Mouse (Mus musculus): ENCODE data around the gene Zfp580. TPM values are rescaled to one million over a fixed set of nuclear protein-coding genes. Genes with fewer than 3 reads are reported as not detected.

Gene Zfp580
- polyA plus RNA-seq, 1 experiment from 2014 or later = 30.0 TPM

DNA sequence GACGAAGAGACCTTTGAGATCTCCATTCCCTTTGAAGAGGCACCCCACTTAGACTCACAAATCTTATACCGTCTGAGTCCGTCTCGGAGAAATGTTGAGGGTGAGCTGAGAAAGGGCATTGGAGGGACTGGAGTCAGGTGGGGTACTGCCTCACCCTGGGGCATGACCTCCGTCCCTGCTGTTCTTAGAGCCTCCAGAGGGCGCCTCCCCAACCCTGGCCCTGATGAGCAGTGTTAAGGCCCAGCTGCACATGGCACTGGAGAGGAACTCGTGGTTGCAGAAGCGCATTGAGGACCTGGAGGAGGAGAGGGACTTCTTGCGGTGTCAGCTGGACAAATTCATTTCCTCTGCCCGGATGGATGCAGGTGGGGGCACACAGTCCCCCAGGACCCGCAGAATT lies 6.5 kb downstream of the Zfp580 start:
- 40% methylated on average over 11 of the region's 11 CpGs for WGBS
- H3K27me3 ChIP-seq = peaks cover 60% of the 10 kb centered on the region
- no peak for ATAC-seq (ENCODE audit: borderline replicate concordance, extremely low read depth, low FRiP score, low TSS enrichment)
- no peak overlapping the region for H3K4me2 ChIP-seq
- H3K9ac ChIP-seq = no peak overlapping the region
- no peak overlapping the region for H3K4me3 ChIP-seq
- H3K27ac ChIP-seq = no peak overlapping the region
- no peaks in the 10 kb centered on the region for H3K36me3 ChIP-seq
- no peaks in the 10 kb centered on the region for H3K9me3 ChIP-seq
- H3K4me1 ChIP-seq = peaks cover 31% of the 10 kb centered on the region

DNA sequence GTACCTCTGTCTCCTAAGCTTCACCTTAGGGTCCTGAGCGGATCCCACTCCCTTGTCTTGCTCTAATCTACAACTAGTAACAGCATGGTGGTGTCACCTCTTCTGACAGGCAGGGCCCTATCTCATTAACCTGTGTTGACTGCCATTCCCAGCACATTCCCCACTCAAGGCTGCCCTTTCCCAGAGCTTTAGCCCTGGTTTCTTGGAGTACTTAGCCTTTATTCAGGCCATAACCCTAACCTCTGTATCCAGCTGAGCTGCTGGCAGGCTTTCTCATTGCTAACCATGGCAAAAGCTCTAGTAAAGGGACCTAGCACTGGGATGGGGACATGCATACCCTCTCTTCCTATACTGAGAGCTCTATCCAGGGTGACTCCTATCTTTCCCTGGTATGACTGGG lies 7.3 kb downstream of the Zfp580 start:
- Histone ChIP-seq H3K4me3 (no peak overlapping the region), H3K36me3 (no peaks in the 10 kb centered on the region), H3K4me1 (peaks cover 29% of the 10 kb centered on the region), H3K27ac (no peak overlapping the region), H3K9me3 (no peaks in the 10 kb centered on the region), H3K4me2 (no peak overlapping the region), H3K27me3 (peaks cover 51% of the 10 kb centered on the region), H3K9ac (no peak overlapping the region)
- ATAC-seq (ENCODE audit: borderline replicate concordance, extremely low read depth, low FRiP score, low TSS enrichment) = no peak
- 84% methylated on average over 1 of the region's 1 CpGs for WGBS

DNA sequence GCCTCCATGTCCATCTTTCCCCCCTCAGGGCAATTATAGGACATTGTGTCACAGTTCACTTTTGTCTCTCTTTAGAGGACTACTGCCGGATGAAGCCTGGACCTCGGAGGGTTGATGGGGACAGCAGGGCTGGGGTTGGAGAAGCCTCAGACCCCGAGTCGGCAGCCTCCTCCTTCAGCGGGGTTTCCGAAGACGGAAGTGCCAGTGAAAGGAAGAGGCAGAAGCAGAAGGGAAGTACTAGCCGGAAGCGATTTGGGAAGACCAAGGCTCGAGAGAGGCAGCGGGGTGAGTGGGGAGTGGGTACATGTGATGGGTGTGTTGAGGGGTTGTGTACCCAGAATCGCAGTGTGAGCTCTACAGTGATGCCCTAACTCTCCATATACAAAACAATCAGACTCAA lies 8.1 kb downstream of the Zfp580 start:
- Histone ChIP-seq H3K27ac (no peak overlapping the region), H3K4me3 (peak overlapping the region; percentile 58; the same call in 1 of the 2 replicates), H3K36me3 (no peaks in the 10 kb centered on the region), H3K9me3 (no peaks in the 10 kb centered on the region), H3K27me3 (peaks cover 44% of the 10 kb centered on the region), H3K4me2 (no peak overlapping the region), H3K9ac (no peak overlapping the region), H3K4me1 (peaks cover 32% of the 10 kb centered on the region)
- 88% methylated on average over 12 of the region's 12 CpGs for WGBS
- ATAC-seq (ENCODE audit: borderline replicate concordance, extremely low read depth, low FRiP score, low TSS enrichment) = no peak

DNA sequence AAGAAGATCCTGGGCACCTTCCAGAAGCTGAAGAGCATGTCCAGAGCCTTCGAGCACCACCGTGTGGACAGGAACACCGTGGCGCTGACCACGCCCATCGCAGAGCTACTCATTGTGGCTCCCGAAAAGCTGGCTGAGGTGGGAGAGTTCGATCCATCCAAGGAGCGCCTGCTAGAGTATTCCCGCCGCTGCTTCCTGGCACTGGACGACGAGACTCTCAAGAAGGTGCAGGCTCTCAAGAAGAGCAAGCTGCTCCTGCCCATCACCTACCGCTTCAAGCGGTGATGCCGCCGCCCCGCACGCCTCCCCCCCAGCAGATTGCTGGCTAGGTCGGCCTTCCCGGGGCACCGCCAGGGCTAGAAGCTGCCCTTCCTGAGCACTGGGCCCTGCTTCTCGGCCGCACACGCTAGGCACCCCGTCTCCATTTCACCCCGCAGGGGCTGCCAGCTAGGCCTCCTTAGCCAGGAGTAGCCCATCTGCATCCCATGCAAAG lies 8.9 kb downstream of the Zfp580 start:
- Histone ChIP-seq H3K27ac (peak overlapping the region; percentile 100), H3K4me3 (peak overlapping the region; percentile 58), H3K4me1 (peaks cover 36% of the 10 kb centered on the region), H3K4me2 (peak overlapping the region; percentile 95), H3K27me3 (peaks cover 35% of the 10 kb centered on the region), H3K36me3 (no peaks in the 10 kb centered on the region; the same call in 1 of the 2 replicates), H3K9me3 (no peaks in the 10 kb centered on the region), H3K9ac (peak overlapping the region; percentile 92)
- WGBS = 2% methylated on average over 27 of the region's 27 CpGs
- ATAC-seq (ENCODE audit: borderline replicate concordance, extremely low read depth, low FRiP score, low TSS enrichment) = peak; percentile 5; the same call in 1 of the 2 replicates

DNA sequence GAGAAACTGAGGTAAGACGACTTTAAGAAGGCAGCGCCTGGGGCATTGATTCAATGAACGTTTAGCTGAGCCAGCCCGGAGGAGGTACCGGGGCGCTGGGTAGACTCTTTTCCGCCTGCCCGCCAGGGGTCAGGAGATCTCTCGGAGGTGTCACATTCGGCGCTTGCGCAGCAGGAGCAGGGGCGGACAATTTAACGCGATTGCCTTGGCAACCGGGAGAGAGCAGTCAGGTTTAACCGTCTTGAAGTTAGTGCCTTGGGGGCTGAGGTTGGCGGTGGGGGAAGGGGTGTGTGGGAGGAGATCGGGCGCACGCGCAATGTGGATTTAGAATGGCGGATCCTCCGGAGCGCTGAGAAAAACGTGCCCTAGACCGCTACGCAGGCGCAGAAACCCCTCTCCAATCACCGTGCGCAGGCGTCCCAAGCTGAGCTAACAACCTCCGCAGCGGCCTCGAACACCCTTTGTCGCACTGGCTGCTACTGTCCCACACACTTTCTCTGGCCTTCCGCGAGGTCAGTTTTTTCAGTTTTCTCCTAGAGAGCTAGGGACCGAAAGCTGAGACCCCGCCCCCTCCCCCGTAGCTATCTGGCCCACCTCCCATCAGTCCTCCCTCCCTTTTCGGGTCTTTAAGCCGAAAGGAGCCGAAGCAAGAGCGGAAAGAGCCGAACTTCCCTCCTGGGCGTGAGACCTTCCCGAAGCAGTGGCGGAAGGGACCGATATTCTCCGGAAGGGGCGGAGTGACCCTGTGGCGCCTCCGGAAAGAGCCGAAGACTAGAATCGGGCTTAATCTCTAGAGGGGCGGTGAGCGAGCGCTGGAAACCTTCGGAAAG lies 9.8 kb downstream of the Zfp580 start:
- Histone ChIP-seq H3K4me1 (peaks cover 45% of the 10 kb centered on the region), H3K27ac (peak overlapping the region; percentile 100), H3K4me3 (peak overlapping the region; percentile 58), H3K9me3 (no peaks in the 10 kb centered on the region), H3K36me3 (peaks cover 5% of the 10 kb centered on the region; the same call in 1 of the 2 replicates), H3K9ac (peak overlapping the region; percentile 92), H3K27me3 (peaks cover 26% of the 10 kb centered on the region), H3K4me2 (peak overlapping the region; percentile 95)
- peak; percentile 90 for ATAC-seq (ENCODE audit: borderline replicate concordance, extremely low read depth, low FRiP score, low TSS enrichment)
- under 1% methylated on average over 60 of the region's 60 CpGs for WGBS

DNA sequence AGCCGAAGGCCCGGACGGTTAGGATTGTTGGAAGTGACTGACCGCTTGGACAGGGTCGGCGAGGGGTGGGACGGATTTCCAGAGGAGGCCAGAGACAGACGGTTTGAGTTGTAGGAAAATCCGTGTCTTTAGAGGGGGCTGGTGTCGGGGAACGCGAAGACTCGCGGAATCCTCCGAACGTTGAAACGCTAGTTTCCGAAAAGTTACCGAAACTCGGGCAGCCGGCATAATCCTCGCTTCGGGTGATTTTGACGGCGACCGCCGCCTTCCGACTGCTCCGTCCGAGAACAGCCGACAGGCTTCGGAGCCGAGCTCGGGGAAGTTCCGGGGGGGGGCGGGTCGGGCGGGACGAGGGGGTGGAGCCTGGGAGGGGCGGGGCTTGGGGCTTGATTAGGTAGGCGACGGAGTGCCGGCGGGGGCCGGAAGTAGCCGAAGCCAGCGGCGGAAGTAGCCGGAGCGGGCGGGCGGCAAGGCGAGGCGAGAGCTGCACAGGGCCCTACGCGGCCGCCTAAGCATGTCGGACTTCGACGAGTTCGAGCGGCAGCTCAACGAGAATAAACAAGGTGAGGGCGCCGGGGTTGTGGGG lies 10.5 kb downstream of the Zfp580 start, which contains the start of gene U2af2:
U2af2 (plus strand) TSS at position 370 of the 586 bp plus-strand sequence.
- peak; percentile 85 for ATAC-seq (ENCODE audit: borderline replicate concordance, extremely low read depth, low FRiP score, low TSS enrichment)
- Histone ChIP-seq H3K9ac (peak within 1 kb of the TSS; percentile 92), H3K9me3 (no peaks in the 10 kb centered on the region), H3K36me3 (peaks cover 10% of the 10 kb centered on the region), H3K4me2 (peak within 1 kb of the TSS; percentile 95), H3K4me3 (peak within 1 kb of the TSS; percentile 58), H3K27ac (peak within 1 kb of the TSS; percentile 100), H3K4me1 (peaks cover 42% of the 10 kb centered on the region), H3K27me3 (peaks cover 19% of the 10 kb centered on the region)
- under 1% methylated on average over 65 of the region's 65 CpGs for WGBS

DNA sequence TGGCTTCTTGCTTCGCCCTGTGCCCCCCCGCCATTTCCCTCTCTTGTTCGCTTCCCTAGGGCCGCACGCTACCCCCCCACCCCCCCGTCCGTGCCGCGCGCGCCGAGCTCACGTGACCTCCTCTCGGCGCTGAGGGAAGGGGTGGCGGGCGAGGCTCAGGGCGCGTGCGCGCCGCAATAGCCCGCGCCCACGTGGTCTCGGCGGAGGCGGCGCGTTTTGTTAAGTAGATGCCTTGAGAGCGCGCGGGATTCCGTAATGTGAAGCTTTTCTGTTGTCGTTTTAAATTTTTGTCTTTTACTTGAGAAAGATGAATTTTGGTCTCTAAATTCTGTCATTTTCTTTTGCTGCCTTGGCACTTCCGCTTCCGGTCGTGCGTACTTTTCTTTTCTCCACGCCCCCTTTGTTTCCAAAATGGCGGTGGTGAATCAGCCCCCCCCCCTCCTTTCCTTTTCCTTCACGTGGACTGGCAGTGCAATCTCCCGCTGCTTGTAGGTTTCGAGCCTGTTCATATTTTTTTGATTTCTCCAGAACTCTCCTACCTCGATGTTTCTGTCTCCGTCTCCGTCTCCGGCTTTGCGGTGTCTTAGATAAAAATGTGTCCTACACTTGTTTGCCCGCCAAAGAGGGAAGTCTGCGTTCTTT lies 11.1 kb downstream of the Zfp580 start:
- Histone ChIP-seq H3K9me3 (no peaks in the 10 kb centered on the region), H3K9ac (peak overlapping the region; percentile 47), H3K4me1 (peaks cover 40% of the 10 kb centered on the region), H3K4me3 (peak overlapping the region; percentile 58), H3K36me3 (peaks cover 17% of the 10 kb centered on the region), H3K4me2 (peak overlapping the region; percentile 95), H3K27me3 (peaks cover 13% of the 10 kb centered on the region), H3K27ac (peak overlapping the region; percentile 100)
- 0% methylated on average over 51 of the region's 51 CpGs for WGBS
- ATAC-seq (ENCODE audit: borderline replicate concordance, extremely low read depth, low FRiP score, low TSS enrichment) = peak; percentile 69

DNA sequence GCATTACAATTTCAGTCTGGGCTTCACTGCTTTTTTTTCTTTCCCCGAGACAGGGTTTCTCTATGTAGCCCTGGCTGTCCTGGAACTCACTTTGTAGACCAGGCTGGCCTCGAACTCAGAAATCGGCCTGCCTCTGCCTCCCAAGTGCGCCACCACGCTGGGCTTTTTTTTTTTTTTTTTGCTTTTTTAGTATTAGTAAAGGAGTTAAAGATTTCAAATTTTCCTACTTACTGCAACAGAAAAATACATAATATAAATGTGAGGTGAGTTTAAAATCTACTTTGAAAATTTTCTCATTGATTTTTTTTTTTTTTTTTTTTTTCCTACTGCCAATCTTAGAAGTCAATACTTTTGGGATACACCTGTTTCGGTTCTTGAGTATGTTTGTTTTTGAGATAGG lies 13.5 kb downstream of the Zfp580 start:
- WGBS = 89% methylated on average over 6 of the region's 6 CpGs
- Histone ChIP-seq H3K9ac (no peak overlapping the region), H3K4me2 (peak overlapping the region; percentile 95; the same call in 1 of the 2 replicates), H3K27ac (no peak overlapping the region), H3K36me3 (peaks cover 41% of the 10 kb centered on the region), H3K27me3 (no peaks in the 10 kb centered on the region), H3K9me3 (no peaks in the 10 kb centered on the region), H3K4me1 (peaks cover 37% of the 10 kb centered on the region), H3K4me3 (0 out of 2 replicates have a peak overlapping the region, but pooled peaks have one; percentile 58)
- ATAC-seq (ENCODE audit: borderline replicate concordance, extremely low read depth, low FRiP score, low TSS enrichment) = no peak

DNA sequence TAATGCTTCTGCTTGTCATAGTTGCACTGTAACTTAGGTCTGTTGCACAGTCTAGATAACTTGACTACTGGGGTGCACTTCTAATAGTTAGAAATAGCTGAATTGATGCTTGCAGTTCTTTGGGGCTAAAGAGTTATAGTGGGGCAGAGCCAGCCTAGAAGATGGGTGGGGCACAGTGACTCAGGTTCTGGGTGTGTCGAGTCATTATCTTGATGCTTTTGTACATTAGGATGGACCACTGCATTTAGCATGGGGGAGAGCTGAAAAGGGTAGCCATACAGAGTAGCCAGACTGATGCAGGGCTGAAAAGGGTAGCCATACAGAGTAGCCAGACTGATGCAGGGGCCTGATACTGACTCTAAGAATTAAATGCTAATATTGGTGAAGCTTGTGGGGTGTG lies 22.2 kb downstream of the Zfp580 start:
- H3K9me3 ChIP-seq = no peaks in the 10 kb centered on the region
- H3K36me3 ChIP-seq = peaks cover 96% of the 10 kb centered on the region
- H3K4me3 ChIP-seq = no peak overlapping the region
- no peaks in the 10 kb centered on the region for H3K27me3 ChIP-seq
- ATAC-seq (ENCODE audit: borderline replicate concordance, extremely low read depth, low FRiP score, low TSS enrichment) = no peak
- 69% methylated on average over 1 of the region's 1 CpGs for WGBS
- no peak overlapping the region for H3K4me2 ChIP-seq
- no peaks in the 10 kb centered on the region for H3K4me1 ChIP-seq
- no peak overlapping the region for H3K27ac ChIP-seq
- H3K9ac ChIP-seq = no peak overlapping the region

DNA sequence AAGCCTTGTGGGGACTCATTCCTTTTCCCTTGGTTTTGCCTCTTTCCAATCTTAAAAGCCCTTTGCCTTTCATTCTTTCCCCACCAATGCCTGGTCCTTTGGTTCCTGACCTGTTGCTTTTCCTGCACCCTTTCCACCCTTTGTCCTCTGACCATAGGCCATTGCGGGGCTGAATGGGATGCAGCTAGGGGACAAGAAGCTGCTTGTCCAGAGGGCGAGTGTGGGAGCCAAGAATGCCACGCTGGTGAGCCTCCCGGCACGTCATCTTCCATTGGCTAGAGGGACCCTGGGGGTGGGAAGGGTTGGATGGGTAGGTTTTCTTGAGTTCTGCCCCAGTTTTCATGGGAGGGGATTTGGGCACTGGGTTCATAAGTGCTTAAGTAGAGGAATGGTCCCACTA lies 23.6 kb downstream of the Zfp580 start:
- H3K9ac ChIP-seq = no peak overlapping the region
- no peak overlapping the region for H3K4me3 ChIP-seq
- H3K9me3 ChIP-seq = no peaks in the 10 kb centered on the region
- ATAC-seq (ENCODE audit: borderline replicate concordance, extremely low read depth, low FRiP score, low TSS enrichment) = no peak
- H3K4me1 ChIP-seq = no peaks in the 10 kb centered on the region
- peaks cover 87% of the 10 kb centered on the region for H3K36me3 ChIP-seq
- H3K27ac ChIP-seq = no peak overlapping the region
- 90% methylated on average over 5 of the region's 5 CpGs for WGBS
- H3K27me3 ChIP-seq = no peaks in the 10 kb centered on the region
- no peak overlapping the region for H3K4me2 ChIP-seq

DNA sequence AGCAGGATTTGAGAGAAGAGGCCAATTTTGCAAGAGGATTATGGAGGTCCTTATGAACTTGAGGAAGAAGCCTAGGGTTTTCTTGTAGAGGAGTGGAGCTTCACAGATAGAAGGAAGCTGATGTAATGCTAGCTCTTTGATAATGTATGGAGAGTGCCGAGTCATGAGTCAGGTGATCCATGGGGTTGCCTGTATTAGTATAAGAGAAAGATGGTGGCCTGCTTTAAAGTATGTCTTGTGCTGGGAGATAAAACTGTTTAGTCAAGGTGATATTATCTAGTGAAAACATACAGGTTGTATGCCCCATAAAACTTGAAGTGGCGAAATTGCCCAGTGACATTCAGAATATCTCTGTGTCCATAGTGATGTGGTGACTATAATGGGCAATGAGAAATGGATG lies 25.6 kb downstream of the Zfp580 start:
- peaks cover 69% of the 10 kb centered on the region for H3K36me3 ChIP-seq
- no peaks in the 10 kb centered on the region for H3K9me3 ChIP-seq
- H3K4me1 ChIP-seq = peaks cover 13% of the 10 kb centered on the region
- H3K4me2 ChIP-seq = no peak overlapping the region
- no peak overlapping the region for H3K9ac ChIP-seq
- H3K4me3 ChIP-seq = no peak overlapping the region
- no peak overlapping the region for H3K27ac ChIP-seq
- H3K27me3 ChIP-seq = no peaks in the 10 kb centered on the region
- WGBS = 80% methylated on average over 2 of the region's 2 CpGs
- no peak for ATAC-seq (ENCODE audit: borderline replicate concordance, extremely low read depth, low FRiP score, low TSS enrichment)
